Mouse (Mus musculus): ENCODE measurements around the gene Zfp780b.
"Not testable (repeated sequence)": the region's sequence is repeated elsewhere in the genome, so short reads cannot be mapped to it uniquely, and the experiment has no call there.

Gene Zfp780b

DNA sequence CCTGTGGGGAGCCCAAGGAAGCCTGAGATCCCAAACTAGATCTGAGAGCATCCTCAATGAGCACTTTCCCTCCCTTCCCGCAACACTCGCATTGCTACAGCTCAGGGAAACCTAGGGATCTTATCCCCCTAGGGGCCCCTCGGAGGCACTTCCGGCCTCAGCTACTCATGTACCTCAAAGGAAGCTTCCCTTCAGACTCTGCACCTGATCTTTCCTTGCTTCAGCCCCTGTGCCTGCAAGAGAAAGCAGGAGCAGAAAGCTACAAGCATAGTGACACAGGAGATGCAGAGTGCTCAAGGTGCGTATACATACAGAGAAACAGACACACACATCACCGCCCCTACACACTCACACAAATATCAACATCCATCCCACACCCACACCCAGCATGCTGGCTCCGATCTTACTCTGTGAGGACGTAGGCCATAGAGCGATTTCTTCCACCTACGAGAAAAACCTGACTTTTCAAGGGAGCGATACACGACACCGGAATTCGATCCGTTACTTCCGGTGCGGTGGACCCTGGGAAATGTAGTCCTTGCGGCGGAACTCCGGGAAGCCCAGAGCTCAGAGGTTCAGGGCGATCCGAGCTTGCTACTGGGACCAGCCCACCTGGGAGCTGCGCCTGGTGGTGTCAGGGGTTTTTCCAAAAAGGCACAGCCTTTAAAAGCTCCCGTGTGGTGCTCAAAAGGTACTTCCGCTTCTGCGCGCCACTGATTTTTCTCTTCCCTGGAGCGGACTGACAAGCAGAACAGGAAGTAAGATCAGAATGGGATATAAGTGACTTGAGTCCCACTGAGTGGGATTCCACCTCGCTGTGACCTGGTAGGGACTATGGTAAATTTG lies at the start of gene Zfp780b:
Zfp780b (minus strand) TSS at position 489 of the 846 bp plus-strand sequence.
- peak; percentile 30 for DNase-seq (ENCODE audit: low spot score)

DNA sequence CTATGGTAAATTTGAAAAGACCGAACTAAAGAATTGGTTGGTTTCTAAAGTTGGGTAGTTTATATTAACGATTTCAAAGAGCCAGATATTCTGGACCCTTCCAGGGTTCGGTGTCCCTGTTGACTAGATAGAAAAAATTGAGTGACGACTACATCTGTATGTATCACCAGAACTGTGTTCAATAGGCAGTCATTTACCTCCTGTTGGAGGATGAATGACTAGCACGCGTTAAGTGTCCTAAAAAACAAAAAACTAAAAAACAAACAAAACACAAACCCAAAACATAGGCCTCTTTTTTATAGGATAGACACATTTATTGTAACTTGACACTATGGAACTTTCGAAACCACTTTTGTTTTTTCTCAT lies 35.5 kb upstream of the Zfp780b start:
- no peak for DNase-seq (ENCODE audit: low spot score)

DNA sequence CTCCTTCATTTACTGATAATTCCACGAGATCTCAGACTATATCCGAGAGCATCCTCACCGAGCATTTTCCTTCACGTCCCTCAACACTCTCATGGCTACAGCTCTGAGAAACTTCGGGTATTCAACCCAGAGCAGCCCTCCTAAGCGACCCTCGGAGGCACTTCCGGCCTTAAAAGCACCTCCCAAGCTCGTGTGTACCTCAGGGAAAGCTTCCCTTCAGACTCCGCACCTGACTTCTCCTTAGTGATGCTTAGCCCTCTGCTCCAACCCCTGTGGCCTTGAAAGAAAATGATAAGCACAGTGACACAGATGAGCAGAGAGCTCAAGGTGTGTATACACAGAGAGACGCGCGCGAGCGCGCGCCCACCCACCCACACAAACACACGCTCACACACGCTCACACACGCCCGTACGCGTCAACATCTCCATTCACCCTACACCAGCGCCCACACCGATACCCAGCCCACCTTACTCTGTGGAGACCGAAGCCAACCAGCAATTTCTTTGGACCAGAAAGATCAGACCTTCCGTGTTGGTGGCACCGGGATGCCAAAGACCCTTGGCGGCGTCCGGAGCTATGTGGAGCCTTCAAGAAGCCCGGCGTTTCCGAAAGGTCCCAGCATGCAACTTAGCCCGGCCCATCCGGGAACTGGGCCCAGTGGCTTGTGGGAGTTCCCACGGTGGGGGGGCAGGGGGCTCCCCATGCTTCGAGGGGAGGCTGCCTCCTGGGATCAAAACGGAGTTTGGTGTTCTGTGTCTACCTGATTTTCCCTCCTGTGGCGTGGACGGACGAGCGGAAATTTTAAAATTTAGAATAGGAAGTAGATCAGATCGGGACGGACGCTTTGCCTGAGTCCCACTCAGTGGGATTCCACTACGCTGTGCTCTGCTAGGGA lies 34.8 kb upstream of the Zfp780b start, which contains the start of gene Zfp850:
Zfp850 (minus strand) TSS at position 567 of the 896 bp plus-strand sequence.
- peak; percentile 23 for DNase-seq (ENCODE audit: low spot score)

DNA sequence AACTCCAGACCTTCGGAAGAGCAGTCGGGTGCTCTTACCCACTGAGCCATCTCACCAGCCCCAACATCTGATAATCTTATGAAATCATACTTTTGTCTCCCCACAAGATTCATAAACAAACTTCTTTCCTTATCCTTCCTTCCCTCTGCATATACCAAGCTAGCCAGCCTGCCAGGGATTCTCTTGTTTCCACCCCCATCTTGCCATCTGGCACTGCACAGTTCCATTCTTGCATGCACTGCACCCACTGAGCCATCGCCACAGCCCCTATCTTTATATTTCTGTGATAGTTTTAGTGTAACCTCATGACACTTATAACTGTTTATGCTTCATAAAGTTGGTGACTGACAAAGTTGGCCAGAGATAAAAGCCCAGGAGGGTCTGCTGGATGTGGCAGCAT lies 31.3 kb upstream of the Zfp780b start:
- no peak for DNase-seq (ENCODE audit: low spot score)

DNA sequence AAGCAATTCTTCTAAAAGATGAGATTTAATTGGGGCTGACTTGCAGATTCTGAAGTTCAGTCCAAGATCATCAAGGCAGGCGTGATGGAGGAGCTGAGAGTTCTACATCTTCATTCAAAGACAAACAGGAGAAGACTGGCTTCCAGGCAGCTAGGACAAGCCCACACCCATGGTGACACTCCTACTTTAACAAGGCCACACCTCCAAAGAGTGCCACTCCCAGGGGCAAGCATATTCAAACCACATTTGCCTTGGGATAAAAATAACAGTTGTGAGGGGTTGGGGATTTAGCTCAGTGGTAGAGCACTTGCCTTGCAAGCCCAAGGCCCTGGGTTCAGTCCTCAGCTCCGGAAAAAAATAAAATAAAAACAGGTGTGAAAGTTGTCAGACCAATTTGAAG lies 3.2 kb upstream of the Zfp780b start:
- no peak for DNase-seq (ENCODE audit: low spot score)

DNA sequence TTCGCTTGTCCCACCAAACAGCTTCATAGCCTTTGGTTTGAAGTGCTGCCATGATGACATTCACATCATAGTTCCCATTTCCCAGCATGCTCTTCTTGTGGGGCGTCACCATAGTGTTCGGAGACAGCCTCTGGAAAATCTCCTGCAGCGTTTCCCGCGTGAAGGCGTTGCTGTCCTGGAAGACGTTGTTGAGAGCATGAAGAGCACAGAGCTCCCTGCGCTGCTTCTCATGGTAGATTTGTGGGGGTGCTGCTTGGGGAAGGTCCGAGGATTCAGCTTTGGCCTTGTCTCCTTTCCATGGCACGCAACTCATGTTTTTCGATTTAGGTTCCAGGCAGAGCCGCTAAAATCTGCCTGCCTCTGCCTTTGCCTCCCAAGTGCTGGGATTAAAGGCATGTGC lies 29.5 kb downstream of the Zfp780b start:
- not testable (repeated sequence) for DNase-seq (ENCODE audit: low spot score)

DNA sequence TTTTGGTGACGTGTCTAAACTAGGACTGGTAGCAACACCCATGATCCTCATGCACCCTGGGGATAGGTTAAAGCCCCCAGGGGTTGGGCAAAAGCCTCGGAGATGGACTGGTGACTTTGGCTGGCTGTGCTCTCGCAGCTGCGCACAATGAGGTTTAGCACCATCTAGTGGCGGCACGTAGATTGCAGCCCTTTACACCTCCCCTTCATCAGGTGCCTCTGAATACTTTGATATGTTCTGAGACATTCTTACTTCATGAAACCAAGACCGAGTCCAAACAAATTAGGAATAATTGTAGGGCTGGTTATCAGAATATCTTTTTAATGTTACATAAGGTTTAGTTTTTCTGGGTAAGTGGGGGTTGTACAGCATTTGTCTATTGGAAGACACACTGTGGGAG lies 37.1 kb downstream of the Zfp780b start:
- DNase-seq (ENCODE audit: low spot score) = not testable (repeated sequence)

DNA sequence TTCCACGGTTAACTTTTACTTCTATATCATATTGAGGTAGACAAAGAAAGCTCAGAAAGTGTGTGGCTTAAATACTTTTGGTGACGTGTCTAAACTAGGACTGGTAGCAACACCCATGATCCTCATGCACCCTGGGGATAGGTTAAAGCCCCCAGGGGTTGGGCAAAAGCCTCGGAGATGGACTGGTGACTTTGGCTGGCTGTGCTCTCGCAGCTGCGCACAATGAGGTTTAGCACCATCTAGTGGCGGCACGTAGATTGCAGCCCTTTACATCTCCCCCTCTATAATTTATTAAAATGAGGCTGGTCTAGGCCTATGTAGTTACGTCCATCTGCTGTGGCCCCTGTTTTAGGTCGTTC lies 45.2 kb downstream of the Zfp780b start:
- not testable (repeated sequence) for DNase-seq (ENCODE audit: low spot score)

DNA sequence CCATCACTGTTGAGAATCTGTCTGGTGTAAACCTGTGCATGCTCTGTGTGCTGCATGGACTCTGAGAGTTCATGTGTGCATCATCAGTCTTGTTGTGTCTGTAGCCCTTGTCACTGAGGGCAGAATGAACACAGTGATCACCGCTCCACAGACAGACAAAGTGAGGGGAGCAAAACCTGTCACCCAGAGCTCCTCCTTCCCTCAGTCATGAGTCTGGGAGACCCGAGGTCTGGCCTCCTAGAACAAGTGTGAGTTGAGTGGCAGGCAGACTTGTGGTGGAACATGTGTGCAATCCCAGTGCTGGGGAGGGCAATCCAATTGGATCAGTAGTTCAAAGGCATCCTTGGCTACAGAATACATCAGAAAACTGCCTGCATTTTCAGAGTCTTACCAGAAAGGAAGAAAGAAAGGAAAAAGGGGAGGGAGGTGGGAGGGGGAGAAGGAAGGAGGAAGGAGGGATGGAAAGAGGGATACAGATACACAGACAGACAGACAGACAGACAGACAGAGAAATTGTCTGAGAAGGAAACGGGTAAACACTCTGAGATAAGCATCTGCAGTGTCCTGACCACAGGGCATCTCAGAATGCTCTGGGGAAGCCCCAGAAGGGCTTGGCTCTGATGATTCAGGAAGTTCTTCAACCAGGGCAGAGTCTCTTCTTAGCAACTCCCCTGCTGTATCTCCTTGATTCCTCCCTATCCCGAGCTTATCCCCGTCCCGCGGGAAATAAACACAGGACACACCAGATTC lies 45.7 kb downstream of the Zfp780b start:
- DNase-seq (ENCODE audit: low spot score) = no peak

DNA sequence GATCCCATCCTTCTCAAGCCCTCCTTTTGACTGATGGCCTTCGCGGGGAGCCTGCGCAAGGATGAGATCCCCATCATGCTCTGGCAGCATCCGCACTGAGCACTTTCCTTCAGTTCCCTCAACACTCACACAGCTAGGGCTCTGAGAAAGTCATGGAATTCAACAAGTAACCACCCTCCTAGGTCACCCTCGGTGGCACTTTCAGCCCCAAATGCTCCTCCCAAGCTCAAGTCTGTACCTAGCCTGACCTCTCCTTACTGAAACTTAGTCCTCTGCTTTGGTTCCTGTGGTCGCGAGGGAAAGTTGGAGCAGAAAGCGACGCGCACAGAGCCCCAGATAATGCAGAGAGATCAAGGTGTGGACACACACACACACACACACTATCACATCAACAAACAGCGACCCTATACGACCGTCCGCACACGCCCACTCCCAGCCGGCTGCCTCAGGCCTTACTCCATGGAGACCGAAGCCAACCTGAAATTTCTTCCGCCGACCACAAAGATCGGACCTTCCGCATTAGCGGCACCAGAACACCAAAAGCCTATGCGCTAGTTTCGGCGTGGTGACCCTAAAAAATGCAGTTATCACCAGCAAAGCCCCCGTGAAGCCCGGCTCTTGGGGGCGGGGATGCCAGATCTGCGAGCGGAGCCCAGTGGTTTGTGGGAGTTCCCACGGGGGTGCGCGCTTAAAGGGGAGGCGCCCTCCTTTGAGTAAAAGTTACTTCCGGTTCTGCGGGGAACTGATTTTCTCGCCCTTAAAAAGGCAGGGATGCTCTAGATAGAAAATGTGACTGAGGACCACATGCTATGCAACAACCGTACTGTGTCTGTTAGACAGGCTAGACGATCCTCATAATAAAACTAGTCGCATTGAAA lies 49.9 kb downstream of the Zfp780b start, which contains the start of gene Zfp974:
Zfp974 (minus strand) TSS at position 643 of the 878 bp plus-strand sequence.
- DNase-seq (ENCODE audit: low spot score) = no peak

DNA sequence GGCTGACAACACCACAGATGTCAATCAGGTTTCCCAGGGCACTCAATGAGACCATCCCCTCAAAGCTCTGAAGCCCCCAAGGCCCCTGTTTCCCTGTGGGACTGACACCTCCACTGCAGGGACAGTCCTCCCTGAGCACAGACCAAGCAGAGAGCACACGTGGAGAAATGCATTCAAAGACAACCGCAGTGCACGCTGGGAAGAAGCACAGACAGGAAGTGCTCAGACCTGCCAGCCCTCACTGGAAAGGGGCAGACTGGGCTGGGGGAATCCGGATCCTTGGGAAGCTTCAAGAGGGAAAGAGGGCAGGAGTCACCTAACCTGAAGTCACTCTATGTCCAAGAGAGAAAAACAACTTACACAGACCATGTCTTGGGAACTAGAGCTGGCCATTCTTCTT lies 51.9 kb downstream of the Zfp780b start:
- DNase-seq (ENCODE audit: low spot score) = not testable (repeated sequence)

DNA sequence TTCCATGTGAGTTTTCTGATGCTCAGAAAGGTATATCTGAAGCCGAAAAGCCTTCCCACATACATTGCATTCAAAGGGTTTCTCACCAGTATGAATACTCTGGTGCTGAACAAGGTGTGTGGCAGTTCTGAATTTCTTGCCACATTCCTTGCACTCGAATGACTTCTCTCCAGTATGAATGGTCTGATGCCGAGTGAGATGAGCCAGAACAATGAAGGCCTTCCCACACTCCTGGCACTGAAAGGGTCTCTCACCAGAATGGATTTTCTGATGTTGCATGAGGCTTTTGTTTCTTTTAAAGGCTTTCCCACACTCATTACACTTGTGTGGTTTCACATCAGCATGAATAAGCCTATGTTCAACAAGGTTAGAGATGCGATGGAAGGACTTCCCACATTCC lies 68.0 kb downstream of the Zfp780b start:
- not testable (repeated sequence) for DNase-seq (ENCODE audit: low spot score)

Measured in urinary bladder, postnatal 10 days (tissue).